Mouse (Mus musculus) heart, postnatal 4 days (tissue): ENCODE data around the gene Polk. TPM values are rescaled to one million over a fixed set of nuclear protein-coding genes. Genes with fewer than 3 reads are reported as not detected.

Experiments
- DNase-seq: peaks from one replicate; pipeline ENCODE4 v3.0.0; 2021
- total RNA-seq, 2 experiments: library from RNA; stranded (reverse); gene quantifications; 2 replicates each; pipeline ENCODE4 v1.2.3; 2021

Polk gene
- total RNA-seq, 2 experiments from 2014 or later, result 5.5 to 7.8 TPM

DNA sequence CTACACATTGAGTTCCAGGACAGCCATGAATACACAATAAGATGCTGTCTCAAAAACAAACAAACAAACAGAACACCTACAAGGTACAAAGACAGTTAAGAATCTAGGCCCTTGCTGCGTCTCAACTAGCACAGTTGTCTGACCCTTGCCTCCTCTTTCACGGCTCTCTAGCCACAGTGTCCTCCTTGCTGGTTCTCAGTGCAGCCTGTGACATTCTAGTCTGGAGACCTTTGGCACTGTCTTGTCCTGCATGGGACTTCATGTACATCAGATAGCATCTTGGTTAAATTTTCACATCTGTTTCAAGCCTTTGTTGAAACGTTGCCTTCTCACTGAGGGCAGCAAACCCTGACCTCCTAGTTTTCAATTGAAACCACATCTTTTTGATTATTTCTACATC is 13.6 kb downstream of the Polk start:
- no peak for DNase-seq

- no peak for DNase-seq
These were observed 14.5 kb downstream of the Polk start for GRCm38 (mm10) chr13:96527856-96528255.

GRCm38 (mm10) chr13:96527022-96527421 is 15.4 kb downstream of the Polk start:
- DNase-seq, result no peak

GRCm38 (mm10) chr13:96521294-96521693 is 21.1 kb downstream of the Polk start:
- no peak for DNase-seq

DNA sequence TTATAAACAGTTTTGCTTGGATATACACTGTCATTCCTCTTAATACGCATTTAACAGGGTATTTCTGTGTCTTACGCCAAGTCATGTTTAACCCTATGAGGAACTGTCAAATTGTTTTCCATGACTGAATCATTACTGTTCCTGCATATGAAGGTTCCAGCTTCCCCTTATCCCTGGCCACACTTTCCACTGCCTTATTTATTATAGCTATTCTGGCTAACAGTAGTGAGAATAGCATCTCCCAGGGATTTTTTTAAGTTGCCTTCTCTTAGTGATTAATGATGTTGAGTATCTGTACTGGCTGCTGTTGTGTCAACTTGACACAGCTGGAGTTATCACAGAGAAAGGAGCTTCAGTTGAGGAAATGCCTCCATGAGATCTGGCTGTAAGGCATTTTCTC is 25.0 kb downstream of the Polk start:
- DNase-seq, result no peak

GRCm38 (mm10) chr13:96516249-96516648 is 26.1 kb downstream of the Polk start:
- no peak for DNase-seq

- no peak for DNase-seq
These were observed 28.0 kb downstream of the Polk start for GRCm38 (mm10) chr13:96514154-96514942.

DNA sequence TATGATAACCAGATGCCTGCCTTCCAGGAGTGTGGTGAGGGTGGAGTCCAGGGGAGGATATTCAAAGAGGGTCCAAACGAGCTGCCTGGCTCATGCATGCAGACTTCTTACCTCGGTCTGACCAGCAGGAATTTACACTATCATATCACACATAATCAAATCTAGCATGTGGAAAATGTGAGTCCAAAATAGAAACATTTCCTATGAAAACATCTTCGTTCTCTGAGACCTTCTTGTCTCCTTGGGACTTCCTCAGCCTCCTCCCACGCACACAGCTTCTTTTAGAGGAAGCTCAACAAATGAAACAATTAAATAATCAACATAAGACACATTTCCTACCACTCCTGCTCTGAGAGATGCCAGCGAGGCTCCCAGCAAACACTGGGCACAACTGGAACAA is 30.5 kb downstream of the Polk start:
- DNase-seq, result peak; percentile 27

DNA sequence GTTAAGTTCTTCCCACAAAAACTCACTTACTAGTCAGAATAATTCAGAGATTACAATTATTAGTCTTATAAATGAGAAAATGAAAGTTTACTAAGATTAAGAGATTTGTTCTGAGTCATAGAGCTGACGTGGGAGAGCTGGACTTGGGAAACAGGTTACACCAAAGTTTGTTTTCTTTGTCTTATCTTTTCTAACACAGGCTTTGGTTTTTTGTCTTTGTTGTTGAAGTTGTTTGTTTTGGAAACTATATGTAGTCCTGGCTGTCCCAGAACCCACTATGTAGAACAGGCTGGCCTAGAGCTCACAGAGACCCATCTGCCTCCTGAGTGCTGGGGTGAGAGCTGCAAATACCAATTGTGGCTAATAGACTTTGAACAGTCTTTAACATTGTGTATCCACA is 31.1 kb downstream of the Polk start:
- DNase-seq, result no peak

DNA sequence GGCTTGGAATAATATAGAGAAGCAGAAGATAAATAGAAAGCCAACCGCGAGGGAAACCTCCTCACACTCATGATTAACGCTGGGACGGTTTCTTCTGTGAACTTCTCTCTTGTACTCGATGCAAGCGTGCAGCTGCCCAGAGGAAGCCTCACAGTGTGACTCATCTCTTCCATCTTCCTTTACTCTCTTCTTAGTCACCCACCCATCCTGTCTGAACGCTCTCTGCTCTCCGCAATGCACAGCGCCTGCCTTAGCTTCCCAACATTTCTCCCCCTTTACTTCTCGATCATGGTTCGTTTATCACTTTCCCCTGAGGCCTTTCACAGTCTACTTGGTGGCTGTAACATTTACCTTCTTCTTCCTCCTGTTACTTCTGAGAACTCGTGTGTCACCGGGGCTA is 31.7 kb downstream of the Polk start:
- DNase-seq, result peak; percentile 27

DNA sequence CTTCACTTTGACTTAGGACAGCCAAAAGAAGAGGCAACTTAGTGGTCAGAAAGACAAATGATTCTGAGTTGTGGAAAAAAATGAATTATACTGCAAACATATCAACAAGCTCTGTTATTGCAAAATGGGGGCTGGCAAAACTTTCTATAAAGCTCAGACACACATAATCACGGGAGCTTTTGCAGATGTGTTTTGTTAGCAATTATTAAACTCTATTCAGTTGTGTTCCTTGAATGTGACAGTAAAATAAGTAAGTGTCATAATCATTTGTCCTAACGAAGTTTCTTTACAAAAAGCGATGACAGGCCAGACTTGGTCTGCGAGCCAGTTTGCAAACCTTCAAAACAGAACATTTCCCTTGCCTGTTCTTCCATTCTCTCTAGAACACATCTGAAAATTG is 34.8 kb downstream of the Polk start:
- no peak for DNase-seq

DNA sequence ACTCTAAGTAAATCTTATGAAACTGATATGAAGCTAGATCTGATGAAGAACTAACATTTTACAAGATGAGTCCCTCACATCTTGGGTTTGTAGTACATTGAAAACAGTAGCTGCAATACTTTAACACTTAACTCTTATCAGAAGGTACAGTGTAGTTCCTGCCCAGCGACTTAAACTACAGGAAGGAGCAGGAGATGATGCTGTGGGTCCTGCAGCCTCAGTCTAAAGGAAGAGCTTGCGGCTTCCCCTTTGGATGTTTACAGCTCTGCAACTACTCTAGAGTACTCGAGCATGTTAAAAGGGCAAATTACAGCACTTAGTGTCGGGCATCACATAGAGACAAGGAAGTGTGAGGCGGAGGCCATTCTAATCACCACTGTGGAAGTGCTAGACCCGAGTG is 36.1 kb downstream of the Polk start:
- no peak for DNase-seq

GRCm38 (mm10) chr13:96505661-96506060 is 36.7 kb downstream of the Polk start:
- DNase-seq, result no peak

- no peak for DNase-seq
These were observed 42.5 kb downstream of the Polk start for GRCm38 (mm10) chr13:96499891-96500290.

DNA sequence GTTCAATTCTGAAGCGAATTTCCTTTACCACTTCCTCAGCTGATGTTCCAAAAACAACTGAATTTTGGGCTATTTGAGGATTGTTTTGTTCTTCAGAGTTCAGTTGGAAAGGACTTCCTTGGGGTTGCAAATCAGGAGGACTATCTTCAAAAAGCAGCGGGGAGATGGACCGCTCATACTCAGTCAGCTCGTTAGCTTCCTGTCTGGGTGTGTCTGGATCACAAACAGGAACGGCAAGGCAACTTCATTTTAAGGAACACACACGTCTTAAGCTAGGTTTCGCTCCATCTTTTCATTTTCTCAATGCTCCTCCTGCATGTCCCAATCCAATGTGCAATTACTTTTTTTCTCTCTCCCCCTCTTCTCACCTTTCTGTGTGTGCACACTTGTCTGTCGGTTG is 45.7 kb downstream of the Polk start:
- DNase-seq, result no peak

GRCm38 (mm10) chr13:96490433-96490832 is 51.9 kb downstream of the Polk start, which contains the start of gene Gm17622:
Gene Gm17622, plus strand, starts transcription at chr13:96490733.
- no peak for DNase-seq

GRCm38 (mm10) chr13:96487968-96488367 is 54.4 kb downstream of the Polk start:
- DNase-seq, result no peak

GRCm38 (mm10) chr13:96487230-96487629 is 55.1 kb downstream of the Polk start:
- DNase-seq, result no peak

DNA sequence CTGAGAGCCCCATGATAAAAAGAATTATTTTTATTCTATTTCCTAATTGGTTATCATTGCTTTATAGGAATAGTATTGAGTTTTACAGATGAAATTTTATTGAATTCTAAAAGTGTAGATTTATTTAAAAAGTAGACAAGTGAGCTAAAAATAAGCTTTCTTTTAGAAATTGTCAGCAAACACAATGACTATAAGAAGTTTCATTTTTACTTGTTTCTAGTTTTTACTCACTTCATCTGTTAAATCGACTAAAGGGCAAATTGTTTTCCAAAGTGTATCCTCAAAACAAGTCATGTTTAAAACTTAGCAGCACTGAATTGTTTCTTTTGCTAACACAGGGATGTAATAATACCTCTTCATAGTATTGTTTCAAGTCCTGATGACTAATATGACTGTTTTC is 63.4 kb downstream of the Polk start:
- DNase-seq, result no peak

- no peak for DNase-seq
These were observed 65.2 kb downstream of the Polk start for GRCm38 (mm10) chr13:96477226-96477625.

DNA sequence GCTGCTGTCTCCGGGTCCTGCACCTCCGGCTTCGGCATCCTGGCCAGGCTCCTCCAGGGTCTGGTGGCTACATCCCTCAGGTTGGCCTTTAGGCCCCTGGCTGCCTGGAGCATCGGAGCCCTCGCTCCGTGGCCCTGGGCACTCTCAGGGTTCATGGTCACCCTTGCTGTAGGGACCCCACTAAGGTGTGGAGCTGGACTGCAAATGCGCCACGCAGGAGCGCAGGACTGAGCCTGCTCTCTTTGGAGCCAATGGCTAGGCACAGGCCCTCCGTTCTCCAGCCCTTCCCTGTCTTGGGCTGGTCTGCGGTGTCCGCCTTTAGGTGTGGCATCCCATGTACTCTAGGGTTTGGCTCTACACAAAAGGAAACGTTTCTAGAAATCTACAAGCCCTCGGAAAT is 71.4 kb downstream of the Polk start, which contains the start of gene Ankdd1b:
Gene Ankdd1b (minus strand): TSS at position 242 of the 400 bp plus-strand sequence.
- DNase-seq, result no peak

GRCm38 (mm10) chr13:96470556-96470955 is 71.8 kb downstream of the Polk start:
- DNase-seq, result no peak

GRCm38 (mm10) chr13:96468678-96469077 is 73.7 kb downstream of the Polk start:
- no peak for DNase-seq

- no peak for DNase-seq
These were observed 77.1 kb downstream of the Polk start for GRCm38 (mm10) chr13:96465315-96465714.

DNA sequence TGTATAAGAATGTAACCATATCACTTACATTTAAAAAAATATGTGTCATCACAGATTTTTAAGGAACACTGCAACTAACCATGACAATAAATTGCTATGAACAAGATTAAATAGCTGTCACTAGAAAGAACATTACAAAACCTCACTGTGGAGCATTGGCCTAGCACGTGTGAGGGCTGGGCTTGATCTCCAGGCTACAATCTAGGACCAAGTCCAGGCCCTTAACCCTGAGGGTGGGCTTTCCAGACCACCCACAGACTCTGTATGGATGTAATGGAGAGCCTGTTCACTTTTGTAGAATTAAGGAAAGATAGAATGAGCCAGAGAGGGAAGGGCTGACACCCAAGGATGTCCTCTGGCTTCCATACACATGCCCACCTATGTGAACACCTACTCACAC is 79.7 kb downstream of the Polk start:
- DNase-seq, result no peak
